Mouse (Mus musculus): ENCODE measurements around the gene Socs4.

DNA sequence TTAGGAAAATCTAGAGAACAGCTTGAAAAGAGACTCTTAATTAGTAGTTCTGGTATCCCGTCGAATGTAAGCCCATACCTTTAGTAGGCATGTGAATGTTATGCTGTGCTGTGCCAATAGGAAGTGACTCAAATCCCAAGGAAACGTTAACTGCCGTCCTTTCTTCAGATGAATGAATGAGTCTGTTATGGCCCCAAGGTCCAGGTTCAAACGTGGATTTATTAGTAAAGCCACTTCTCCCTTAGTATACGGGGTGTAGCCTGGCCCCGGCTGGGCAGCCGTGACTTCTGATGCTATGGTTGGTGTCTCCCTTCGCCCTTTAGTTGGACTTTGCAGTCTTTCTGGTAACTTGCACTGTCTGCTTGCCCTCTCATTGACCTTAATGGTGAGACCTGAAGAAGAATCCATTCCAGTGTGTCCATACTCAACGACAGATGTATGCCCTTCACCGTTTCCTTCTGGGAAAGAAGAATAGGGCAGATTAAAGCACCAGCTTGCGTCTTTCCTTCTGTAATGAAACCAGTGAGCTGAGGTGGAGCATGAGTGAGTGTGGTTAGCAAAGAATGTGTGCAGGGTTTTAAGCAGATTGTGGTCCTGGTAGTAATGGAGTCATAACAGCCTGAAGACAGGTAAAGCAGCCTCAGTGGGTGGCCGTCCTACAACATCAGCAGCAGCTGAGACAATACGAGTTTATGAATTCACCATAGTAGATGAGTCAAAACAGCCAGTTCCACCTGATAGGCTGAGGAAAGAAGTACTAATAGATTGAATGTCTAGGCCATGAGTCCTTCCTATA lies 26.4 kb downstream of the Socs4 start:
- no peak for TF ChIP-seq POLR2A (IDR thresholded peaks at IDR 0.05; ENCODE audit: low read depth, low read length)
- TF ChIP-seq CTCF (conservative IDR thresholded peaks at IDR 0.05; ENCODE audit: insufficient read depth, insufficient read length, low read depth, low read length): no peak

Measured in kidney, adult 2 months (tissue).